Mouse (Mus musculus) CH12.LX (cell line): ENCODE data around the gene Hpgds.

Source experiments
- CHD2 ChIP-seq: IDR thresholded peaks from 2 replicates; pipeline ENCODE4 v1.6.1; 2011; ENCODE audit warnings: low read length, improper control_type of control experiment
- CTCF ChIP-seq, 2 experiments: IDR thresholded peaks in 1 of 2; conservative IDR thresholded peaks in 1 of 2; 2 replicates each; pipeline ENCODE4 v1.5.1; 2011 to 2012; ENCODE audit warnings: low read depth in 2 of 2, low read length in 2 of 2, improper control_type of control experiment in 1 of 2, inconsistent platforms in 1 of 2, mild to moderate bottlenecking in 1 of 2, moderate library complexity in 1 of 2
- EP300 ChIP-seq: IDR thresholded peaks from 2 replicates; pipeline ENCODE4 v1.6.1; 2011; ENCODE audit warnings: low read length, improper control_type of control experiment
- GABPA ChIP-seq: IDR thresholded peaks from 2 replicates; pipeline ENCODE4 v1.6.1; 2012; ENCODE audit warnings: low read depth, low read length, improper control_type of control experiment, inconsistent platforms; ENCODE audit not compliant: insufficient replicate concordance
- KAT2A ChIP-seq: IDR thresholded peaks from 2 replicates; pipeline ENCODE4 v1.6.1; 2012; ENCODE audit warnings: low read length, improper control_type of control experiment, inconsistent platforms; ENCODE audit not compliant: insufficient replicate concordance
- MAFK ChIP-seq: IDR thresholded peaks from 2 replicates; pipeline ENCODE4 v1.6.1; 2011; ENCODE audit warnings: low read length, improper control_type of control experiment; ENCODE audit not compliant: insufficient replicate concordance
- PAX5 ChIP-seq: IDR thresholded peaks from 2 replicates; pipeline ENCODE4 v1.6.1; 2012; ENCODE audit warnings: low read length, inconsistent platforms, mixed read lengths
- POLR2A ChIP-seq: IDR thresholded peaks from 2 replicates; pipeline ENCODE4 v1.6.1; 2011; ENCODE audit warnings: low read depth, mild to moderate bottlenecking, improper control_type of control experiment, low read length
- RCOR1 ChIP-seq: conservative IDR thresholded peaks from 2 replicates; pipeline ENCODE4 v1.6.1; 2012; ENCODE audit warnings: low read depth, mild to moderate bottlenecking, inconsistent platforms, low read length, improper control_type of control experiment
- SMC3 ChIP-seq: IDR thresholded peaks from 2 replicates; pipeline ENCODE4 v1.6.1; 2011; ENCODE audit warnings: low read depth, low read length, improper control_type of control experiment
- USF1 ChIP-seq: IDR thresholded peaks from 2 replicates; pipeline ENCODE4 v1.6.1; 2014; ENCODE audit warnings: low read depth, mild to moderate bottlenecking, inconsistent platforms, low read length, improper control_type of control experiment
- ZC3H11A ChIP-seq: IDR thresholded peaks from 2 replicates; pipeline ENCODE4 v1.6.1; 2012; ENCODE audit warnings: low read depth, mild to moderate bottlenecking, inconsistent platforms, low read length, improper control_type of control experiment
- ZKSCAN1 ChIP-seq: IDR thresholded peaks from 2 replicates; pipeline ENCODE4 v1.6.1; 2012; ENCODE audit warnings: low read depth, inconsistent platforms, low read length, improper control_type of control experiment, borderline replicate concordance
- ZNF384 ChIP-seq: IDR thresholded peaks from 2 replicates; pipeline ENCODE4 v1.6.1; 2012; ENCODE audit warnings: low read depth, low read length, improper control_type of control experiment, inconsistent platforms

- TF ChIP-seq EP300 (no peak), MAFK (no peak), CHD2 (no peak), CTCF (conservative IDR thresholded peaks at IDR 0.05 in 1 of 2, IDR thresholded peaks at IDR 0.05 in 1 of 2; ENCODE audit: low read depth in 2 of 2, low read length in 2 of 2) (no peak), USF1 (no peak), ZNF384 (no peak), POLR2A (no peak), SMC3 (no peak), ZKSCAN1 (no peak), RCOR1 (no peak), ZC3H11A (no peak), GABPA (no peak), KAT2A (no peak), PAX5 (no peak)
These were observed 12.3 kb upstream of the Hpgds start for GRCm38 (mm10) chr6:65157042-65157441.
